Mouse (Mus musculus) ovary, adult 18-20 months (tissue): ENCODE data around the gene Acot8.

Experiments used
- DNase-seq: peaks from one replicate; pipeline ENCODE4 v3.0.0; 2022; ENCODE audit warnings: low spot score, mixed read lengths

The Acot8 gene

GRCm38 (mm10) chr2:164804533-164805331, at the start of gene Acot8, which contains the start of gene Zswim3:
Gene Acot8, minus strand, starts transcription at chr2:164804882.
Gene Zswim3, plus strand, starts transcription at chr2:164805098.
- DNase-seq: peak; percentile 95

GRCm38 (mm10) chr2:164850061-164850460, 45.4 kb upstream of the Acot8 start:
- DNase-seq: no peak

GRCm38 (mm10) chr2:164845782-164846181, 41.1 kb upstream of the Acot8 start:
- no peak for DNase-seq

- no peak for DNase-seq
These were observed 30.5 kb upstream of the Acot8 start for GRCm38 (mm10) chr2:164835164-164835563.

GRCm38 (mm10) chr2:164834531-164834930, 29.8 kb upstream of the Acot8 start:
- no peak for DNase-seq

GRCm38 (mm10) chr2:164833314-164833959, 28.8 kb upstream of the Acot8 start, which contains the start of gene Neurl2:
Gene Neurl2, minus strand, starts transcription at chr2:164833456.
- DNase-seq: peak; percentile 85

- peak; percentile 74 for DNase-seq
These were observed 28.1 kb upstream of the Acot8 start, which contains the start of gene Ctsa for GRCm38 (mm10) chr2:164832748-164833301. Gene Ctsa, plus strand, starts transcription at chr2:164832873.

GRCm38 (mm10) chr2:164832032-164832747, 27.5 kb upstream of the Acot8 start:
- DNase-seq: no peak

GRCm38 (mm10) chr2:164831029-164831428, 26.3 kb upstream of the Acot8 start:
- no peak for DNase-seq

- DNase-seq: no peak
These were observed 24.4 kb upstream of the Acot8 start for GRCm38 (mm10) chr2:164829090-164829489.

GRCm38 (mm10) chr2:164828437-164828836, 23.8 kb upstream of the Acot8 start, which contains the start of gene Spata25:
Gene Spata25, minus strand, starts transcription at chr2:164828537.
- DNase-seq: no peak

GRCm38 (mm10) chr2:164827146-164827850, 22.6 kb upstream of the Acot8 start:
- DNase-seq: no peak

- DNase-seq: no peak
These were observed 20.8 kb upstream of the Acot8 start for GRCm38 (mm10) chr2:164825521-164825920.

- DNase-seq: no peak
These were observed 19.3 kb upstream of the Acot8 start for GRCm38 (mm10) chr2:164823969-164824368.

GRCm38 (mm10) chr2:164823181-164823585, 18.5 kb upstream of the Acot8 start:
- DNase-seq: no peak

- DNase-seq: peak; percentile 97
These were observed 18.0 kb upstream of the Acot8 start, which contains the start of gene Zswim1 for GRCm38 (mm10) chr2:164822636-164823165. Gene Zswim1, plus strand, starts transcription at chr2:164822686.

- DNase-seq: no peak
These were observed 16.4 kb upstream of the Acot8 start for GRCm38 (mm10) chr2:164821060-164821459.

- no peak for DNase-seq
These were observed 13.0 kb upstream of the Acot8 start for GRCm38 (mm10) chr2:164817703-164818102.

- no peak for DNase-seq
These were observed 12.5 kb upstream of the Acot8 start for GRCm38 (mm10) chr2:164817206-164817605.

- no peak for DNase-seq
These were observed 11.1 kb upstream of the Acot8 start for GRCm38 (mm10) chr2:164815821-164816220.

GRCm38 (mm10) chr2:164815348-164815747, 10.7 kb upstream of the Acot8 start:
- no peak for DNase-seq
